Mouse (Mus musculus): Measurements from ENCODE around the gene Art4. TPM values are rescaled to one million over a fixed set of nuclear protein-coding genes. Genes with fewer than 3 reads are reported as not detected.
"Not testable (repeated sequence)": the region's sequence is repeated elsewhere in the genome, so short reads cannot be mapped to it uniquely, and the experiment has no call there.

Gene Art4
- polyA plus RNA-seq, 1 experiment from 2014 or later = 4.8 TPM

- no peak overlapping the region for H3K27ac ChIP-seq
- no peaks in the 10 kb centered on the region for H3K9me3 ChIP-seq
- 0 out of 2 replicates have a peak, but pooled peaks cover 3% of the 10 kb centered on the region for H3K4me1 ChIP-seq (replicated peaks)
- ATAC-seq = no peak
- H3K4me3 ChIP-seq (replicated peaks) = no peak overlapping the region
- WGBS = 90% methylated on average over 2 of the region's 2 CpGs
- no peak overlapping the region for H3K9ac ChIP-seq
- no peak overlapping the region for H3K4me2 ChIP-seq (replicated peaks)
- no peaks in the 10 kb centered on the region for H3K27me3 ChIP-seq (replicated peaks)
- H3K36me3 ChIP-seq = no peaks in the 10 kb centered on the region
Measured at GRCm38 (mm10) chr6:136892002-136892401, 34.5 kb upstream of the Art4 start.

- 0 out of 2 replicates have a peak, but pooled peaks cover 2% of the 10 kb centered on the region for H3K4me1 ChIP-seq (replicated peaks)
- H3K27me3 ChIP-seq (replicated peaks) = no peaks in the 10 kb centered on the region
- no peak overlapping the region for H3K9ac ChIP-seq
- 92% methylated on average over 6 of the region's 6 CpGs for WGBS
- no peak overlapping the region for H3K4me3 ChIP-seq (replicated peaks)
- no peak overlapping the region for H3K4me2 ChIP-seq (replicated peaks)
- no peaks in the 10 kb centered on the region for H3K9me3 ChIP-seq
- ATAC-seq = no peak
- H3K36me3 ChIP-seq = no peaks in the 10 kb centered on the region
- no peak overlapping the region for H3K27ac ChIP-seq
Measured at GRCm38 (mm10) chr6:136889554-136889953, 32.0 kb upstream of the Art4 start.

- 88% methylated on average over 6 of the region's 6 CpGs for WGBS
- no peak for ATAC-seq
Measured at GRCm38 (mm10) chr6:136889067-136889466, 31.5 kb upstream of the Art4 start.

GRCm38 (mm10) chr6:136887854-136888253 lies 30.3 kb upstream of the Art4 start:
- peak; percentile 66; the same call in 1 of the 2 replicates for ATAC-seq
- Histone ChIP-seq H3K27ac (peak overlapping the region; percentile 52), H3K4me2 (replicated peaks) (no peak overlapping the region), H3K9ac (no peak overlapping the region), H3K36me3 (no peaks in the 10 kb centered on the region), H3K4me3 (replicated peaks) (no peak overlapping the region), H3K27me3 (replicated peaks) (no peaks in the 10 kb centered on the region), H3K9me3 (no peaks in the 10 kb centered on the region), H3K4me1 (replicated peaks) (0 out of 2 replicates have a peak, but pooled peaks cover 4% of the 10 kb centered on the region)
- 33% methylated on average over 9 of the region's 9 CpGs for WGBS

More at GRCm38 (mm10) chr6:136889067-136889466, 31.5 kb upstream of the Art4 start:
- no peaks in the 10 kb centered on the region for H3K9me3 ChIP-seq
- no peak overlapping the region for H3K4me2 ChIP-seq (replicated peaks)
- H3K9ac ChIP-seq = no peak overlapping the region
- H3K4me1 ChIP-seq (replicated peaks) = no peaks in the 10 kb centered on the region
- H3K4me3 ChIP-seq (replicated peaks) = no peak overlapping the region
- H3K36me3 ChIP-seq = no peaks in the 10 kb centered on the region
- no peaks in the 10 kb centered on the region for H3K27me3 ChIP-seq (replicated peaks)
- no peak overlapping the region for H3K27ac ChIP-seq

- not testable (repeated sequence) for ATAC-seq; H3K36me3 ChIP-seq; H3K4me3 ChIP-seq (replicated peaks); H3K9ac ChIP-seq; H3K4me2 ChIP-seq (replicated peaks); H3K27ac ChIP-seq; H3K27me3 ChIP-seq (replicated peaks); H3K9me3 ChIP-seq; H3K4me1 ChIP-seq (replicated peaks)
- WGBS = 56% methylated on average over 1 of the region's 1 CpGs
Measured at GRCm38 (mm10) chr6:136884766-136885165, 27.2 kb upstream of the Art4 start.

- ATAC-seq = no peak
- Histone ChIP-seq H3K9ac (no peak overlapping the region), H3K36me3 (no peaks in the 10 kb centered on the region), H3K27me3 (replicated peaks) (no peaks in the 10 kb centered on the region), H3K27ac (no peak overlapping the region), H3K9me3 (no peaks in the 10 kb centered on the region), H3K4me1 (replicated peaks) (0 out of 2 replicates have a peak, but pooled peaks cover 4% of the 10 kb centered on the region), H3K4me2 (replicated peaks) (no peak overlapping the region), H3K4me3 (replicated peaks) (no peak overlapping the region)
- 89% methylated on average over 6 of the region's 6 CpGs for WGBS
Measured at GRCm38 (mm10) chr6:136883961-136884360, 26.4 kb upstream of the Art4 start.

- no peak for ATAC-seq
- H3K4me3 ChIP-seq (replicated peaks) = no peak overlapping the region
- 74% methylated on average over 3 of the region's 3 CpGs for WGBS
- no peaks in the 10 kb centered on the region for H3K9me3 ChIP-seq
- H3K27me3 ChIP-seq (replicated peaks) = no peaks in the 10 kb centered on the region
- 0 out of 2 replicates have a peak, but pooled peaks cover 4% of the 10 kb centered on the region for H3K4me1 ChIP-seq (replicated peaks)
- H3K9ac ChIP-seq = no peak overlapping the region
- H3K4me2 ChIP-seq (replicated peaks) = no peak overlapping the region
- no peak overlapping the region for H3K27ac ChIP-seq
- H3K36me3 ChIP-seq = no peaks in the 10 kb centered on the region
Measured at GRCm38 (mm10) chr6:136883431-136883915, 25.9 kb upstream of the Art4 start.

- Histone ChIP-seq H3K4me3 (replicated peaks) (no peak overlapping the region), H3K9ac (no peak overlapping the region), H3K4me1 (replicated peaks) (0 out of 2 replicates have a peak, but pooled peaks cover 4% of the 10 kb centered on the region), H3K27me3 (replicated peaks) (no peaks in the 10 kb centered on the region), H3K27ac (no peak overlapping the region), H3K4me2 (replicated peaks) (no peak overlapping the region), H3K9me3 (no peaks in the 10 kb centered on the region), H3K36me3 (no peaks in the 10 kb centered on the region)
- ATAC-seq = no peak
- 58% methylated on average over 8 of the region's 8 CpGs for WGBS
Measured at GRCm38 (mm10) chr6:136881678-136882077, 24.1 kb upstream of the Art4 start.

GRCm38 (mm10) chr6:136875670-136876069 lies 18.1 kb upstream of the Art4 start, which contains the start of gene Mgp:
TSS of gene Mgp (minus strand) at chr6:136875823.
- Histone ChIP-seq H3K4me1 (replicated peaks) (0 out of 2 replicates have a peak, but pooled peaks cover 13% of the 10 kb centered on the region), H3K36me3 (no peaks in the 10 kb centered on the region), H3K4me2 (replicated peaks) (peak within 1 kb of the TSS; percentile 38), H3K4me3 (replicated peaks) (peak within 1 kb of the TSS; percentile 24), H3K27ac (0 out of 2 replicates have a peak within 1 kb of the TSS, but pooled peaks have one; percentile 36), H3K9me3 (no peaks in the 10 kb centered on the region), H3K27me3 (replicated peaks) (no peaks in the 10 kb centered on the region), H3K9ac (0 out of 2 replicates have a peak within 1 kb of the TSS, but pooled peaks have one; percentile 36)
- peak; percentile 53 for ATAC-seq
- 39% methylated on average over 9 of the region's 9 CpGs for WGBS

GRCm38 (mm10) chr6:136874599-136874998 lies 17.1 kb upstream of the Art4 start:
- Histone ChIP-seq H3K27ac (no peak overlapping the region), H3K4me1 (replicated peaks) (0 out of 2 replicates have a peak, but pooled peaks cover 13% of the 10 kb centered on the region)
- no peak for ATAC-seq

GRCm38 (mm10) chr6:136868921-136869320 lies 11.4 kb upstream of the Art4 start:
- no peak for ATAC-seq
- Histone ChIP-seq H3K9me3 (no peaks in the 10 kb centered on the region), H3K9ac (no peak overlapping the region)

More at GRCm38 (mm10) chr6:136874599-136874998, 17.1 kb upstream of the Art4 start:
- WGBS = 31% methylated on average over 8 of the region's 8 CpGs
- no peak overlapping the region for H3K9ac ChIP-seq
- peak overlapping the region; percentile 10; the same call in 1 of the 2 replicates for H3K4me3 ChIP-seq (replicated peaks)
- H3K9me3 ChIP-seq = no peaks in the 10 kb centered on the region
- H3K4me2 ChIP-seq (replicated peaks) = peak overlapping the region; percentile 35
- H3K27me3 ChIP-seq (replicated peaks) = no peaks in the 10 kb centered on the region
- H3K36me3 ChIP-seq = no peaks in the 10 kb centered on the region

GRCm38 (mm10) chr6:136866150-136866549 lies 8.6 kb upstream of the Art4 start:
- H3K4me1 ChIP-seq (replicated peaks) = peaks cover 5% of the 10 kb centered on the region; the same call in 1 of the 2 replicates
- no peaks in the 10 kb centered on the region for H3K36me3 ChIP-seq
- no peak overlapping the region for H3K4me2 ChIP-seq (replicated peaks)
- no peaks in the 10 kb centered on the region for H3K27me3 ChIP-seq (replicated peaks)
- H3K27ac ChIP-seq = no peak overlapping the region
- WGBS = 60% methylated on average over 4 of the region's 4 CpGs
- no peaks in the 10 kb centered on the region for H3K9me3 ChIP-seq
- ATAC-seq = no peak
- H3K9ac ChIP-seq = no peak overlapping the region
- H3K4me3 ChIP-seq (replicated peaks) = no peak overlapping the region

More at GRCm38 (mm10) chr6:136868921-136869320, 11.4 kb upstream of the Art4 start:
- 64% methylated on average over 5 of the region's 5 CpGs for WGBS
- Histone ChIP-seq H3K27me3 (replicated peaks) (no peaks in the 10 kb centered on the region), H3K4me2 (replicated peaks) (no peak overlapping the region), H3K4me3 (replicated peaks) (no peak overlapping the region), H3K36me3 (no peaks in the 10 kb centered on the region), H3K27ac (no peak overlapping the region), H3K4me1 (replicated peaks) (peaks cover 7% of the 10 kb centered on the region; the same call in 1 of the 2 replicates)

- Histone ChIP-seq H3K36me3 (no peaks in the 10 kb centered on the region), H3K27ac (no peak overlapping the region), H3K4me1 (replicated peaks) (peaks cover 5% of the 10 kb centered on the region; the same call in 1 of the 2 replicates), H3K9me3 (no peaks in the 10 kb centered on the region), H3K4me2 (replicated peaks) (no peak overlapping the region), H3K9ac (no peak overlapping the region), H3K27me3 (replicated peaks) (no peaks in the 10 kb centered on the region), H3K4me3 (replicated peaks) (no peak overlapping the region)
- no peak for ATAC-seq
- 93% methylated on average over 5 of the region's 5 CpGs for whole genome bisulfite sequencing
Measured at GRCm38 (mm10) chr6:136865360-136865759, 7.8 kb upstream of the Art4 start.
